Mouse (Mus musculus) erythroblast, embryonic 14.5 days (primary cell): ENCODE results near the gene Bbip1.

ENCODE experiments used
- GATA1 ChIP-seq: IDR thresholded peaks from 2 replicates; pipeline ENCODE4 v1.6.1; 2012; ENCODE audit warnings: low read length, inconsistent platforms, mixed read lengths
- TAL1 ChIP-seq: IDR thresholded peaks from 3 replicates; pipeline ENCODE4 v1.6.1; 2012; ENCODE audit warnings: low read length, inconsistent platforms, mixed read lengths

DNA sequence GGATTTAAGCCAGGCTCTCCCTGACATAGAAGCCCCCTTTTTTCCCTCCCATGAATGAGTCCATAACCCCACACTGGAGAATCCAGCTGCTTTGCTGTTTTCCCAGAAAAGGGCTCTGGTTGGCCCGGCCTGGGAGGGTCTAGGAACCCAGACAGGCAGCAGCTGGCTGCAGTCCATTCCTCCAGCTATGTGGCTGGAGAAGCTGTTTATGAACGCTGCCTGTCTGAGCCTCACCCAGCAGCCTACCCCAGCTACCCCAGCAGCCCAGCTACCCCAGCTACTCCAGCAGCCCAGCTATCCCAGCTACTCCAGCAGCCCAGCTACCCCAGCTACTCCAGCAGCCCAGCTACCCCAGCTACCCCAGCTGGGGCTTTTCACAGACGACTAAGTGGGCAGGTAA is 52.4 kb downstream of the Bbip1 start, which contains the start of gene Pdcd4:
- TF ChIP-seq GATA1 (no peak), TAL1 (no peak)
